Mouse (Mus musculus) hindbrain, embryonic 12.5 days (tissue): ENCODE data around the gene Tsnax. TPM values are rescaled to one million over a fixed set of nuclear protein-coding genes. Genes with fewer than 3 reads are reported as not detected.

Source experiments
- ATAC-seq: fragments of 200-750 bp; cut with Nextera tagmentation; 2 replicates; pipeline ENCODE4 v1.8.0; 2017; ENCODE audit warnings: moderate TSS enrichment; ENCODE audit not compliant: low FRiP score
- H3K27ac ChIP-seq: fragments of 300-500 bp; sonication (generic); 2 replicates; pipeline ENCODE4 v1.5.1; 2016; ENCODE audit warnings: mild to moderate bottlenecking
- H3K27me3 ChIP-seq: fragments of 300-500 bp; sonication (generic); 2 replicates; pipeline ENCODE4 v1.6.1; 2016; ENCODE audit warnings: mild to moderate bottlenecking
- H3K36me3 ChIP-seq: fragments of 300-500 bp; sonication (generic); 2 replicates; pipeline ENCODE4 v1.6.1; 2016; ENCODE audit warnings: mild to moderate bottlenecking
- H3K4me1 ChIP-seq: fragments of 300-500 bp; sonication (generic); 2 replicates; pipeline ENCODE4 v1.6.1; 2016
- H3K4me2 ChIP-seq: fragments of 300-500 bp; sonication (generic); replicated peaks from 2 replicates; pipeline ENCODE4 v1.6.1; 2016; ENCODE audit warnings: mild to moderate bottlenecking
- H3K4me3 ChIP-seq: fragments of 300-500 bp; sonication (generic); 2 replicates; pipeline ENCODE4 v1.5.1; 2016; ENCODE audit warnings: mild to moderate bottlenecking
- H3K9ac ChIP-seq: fragments of 300-500 bp; sonication (generic); 2 replicates; pipeline ENCODE4 v1.6.1; 2016; ENCODE audit warnings: mild to moderate bottlenecking, moderate library complexity
- H3K9me3 ChIP-seq: fragments of 300-500 bp; sonication (generic); replicated peaks from 2 replicates; pipeline ENCODE4 v1.6.1; 2016; ENCODE audit warnings: mild to moderate bottlenecking
- WGBS: fragments of 180-500 bp; shearing (Covaris S2); methylation state at CpG from one replicate; pipeline ENCODE4 v1.1.7; 2016; 5-methylcytosine and 5-hydroxymethylcytosine counted together
- polyA plus RNA-seq: library from polyadenylated mRNA; unstranded; fragments of >200 nt; fragmentation: Nextera tagmentation; extraction: Ambion mirVana; gene quantifications from 2 replicates; pipeline ENCODE4 v1.2.1, GENCODE M21; 2016

Tsnax gene
- polyA plus RNA-seq = 141 and 145 TPM in 2 replicates

GRCm38 (mm10) chr8:125012695-125013627 is at the start of gene Tsnax:
Tsnax (plus strand) TSS chr8:125012997.
- H3K36me3 ChIP-seq = peaks cover 28% of the 10 kb centered on the region
- peak; percentile 99 for ATAC-seq

GRCm38 (mm10) chr8:124963246-124963645 is 49.6 kb upstream of the Tsnax start:
- Histone ChIP-seq H3K36me3 (no peaks in the 10 kb centered on the region), H3K4me2 (no peak overlapping the region), H3K9ac (no peak overlapping the region), H3K27me3 (no peaks in the 10 kb centered on the region), H3K4me3 (no peak overlapping the region), H3K9me3 (no peaks in the 10 kb centered on the region), H3K27ac (no peak overlapping the region), H3K4me1 (0 out of 2 replicates have a peak, but pooled peaks cover 3% of the 10 kb centered on the region)
- ATAC-seq = no peak
- 95% methylated on average over 5 of the region's 5 CpGs for WGBS

More at GRCm38 (mm10) chr8:125012695-125013627, at the start of gene Tsnax:
- peak within 1 kb of the TSS; percentile 98 for H3K4me3 ChIP-seq
- peak within 1 kb of the TSS; percentile 89 for H3K27ac ChIP-seq
- H3K4me2 ChIP-seq = peak within 1 kb of the TSS; percentile 86
- H3K27me3 ChIP-seq = peaks cover 8% of the 10 kb centered on the region; the same call in 1 of the 2 replicates
- H3K9ac ChIP-seq = peak within 1 kb of the TSS; percentile 96
- no peaks in the 10 kb centered on the region for H3K9me3 ChIP-seq
- WGBS = 2% methylated on average over 73 of the region's 84 CpGs
- peaks cover 6% of the 10 kb centered on the region; the same call in 1 of the 2 replicates for H3K4me1 ChIP-seq

- ATAC-seq = no peak
- Histone ChIP-seq H3K27ac (no peak overlapping the region), H3K9ac (no peak overlapping the region), H3K4me1 (0 out of 2 replicates have a peak, but pooled peaks cover 3% of the 10 kb centered on the region), H3K27me3 (no peaks in the 10 kb centered on the region), H3K9me3 (no peaks in the 10 kb centered on the region), H3K4me2 (no peak overlapping the region), H3K4me3 (no peak overlapping the region), H3K36me3 (no peaks in the 10 kb centered on the region)
- WGBS = 95% methylated on average over 8 of the region's 8 CpGs
These were observed 47.8 kb upstream of the Tsnax start for GRCm38 (mm10) chr8:124964966-124965365.

- Histone ChIP-seq H3K4me1 (no peaks in the 10 kb centered on the region), H3K9me3 (no peaks in the 10 kb centered on the region), H3K27ac (no peak overlapping the region), H3K27me3 (no peaks in the 10 kb centered on the region), H3K9ac (no peak overlapping the region), H3K4me3 (no peak overlapping the region), H3K36me3 (no peaks in the 10 kb centered on the region), H3K4me2 (no peak overlapping the region)
- WGBS = 83% methylated on average over 6 of the region's 6 CpGs
- no peak for ATAC-seq
These were observed 42.4 kb upstream of the Tsnax start for GRCm38 (mm10) chr8:124970312-124970933.

- no peak overlapping the region for H3K4me2 ChIP-seq
- no peaks in the 10 kb centered on the region for H3K9me3 ChIP-seq
- H3K27me3 ChIP-seq = no peaks in the 10 kb centered on the region
- 86% methylated on average over 8 of the region's 8 CpGs for WGBS
- no peak overlapping the region for H3K27ac ChIP-seq
- no peaks in the 10 kb centered on the region for H3K4me1 ChIP-seq
- no peak overlapping the region for H3K9ac ChIP-seq
- no peaks in the 10 kb centered on the region for H3K36me3 ChIP-seq
- no peak overlapping the region for H3K4me3 ChIP-seq
- ATAC-seq = no peak
These were observed 39.6 kb upstream of the Tsnax start for GRCm38 (mm10) chr8:124973221-124973620.

GRCm38 (mm10) chr8:124974254-124974653 is 38.5 kb upstream of the Tsnax start:
- Histone ChIP-seq H3K9ac (no peak overlapping the region), H3K27me3 (no peaks in the 10 kb centered on the region), H3K27ac (no peak overlapping the region), H3K36me3 (no peaks in the 10 kb centered on the region), H3K4me2 (no peak overlapping the region), H3K4me3 (no peak overlapping the region), H3K4me1 (no peaks in the 10 kb centered on the region), H3K9me3 (no peaks in the 10 kb centered on the region)
- no peak for ATAC-seq
- WGBS = 83% methylated on average over 4 of the region's 4 CpGs

GRCm38 (mm10) chr8:124976211-124976610 is 36.6 kb upstream of the Tsnax start:
- WGBS = 90% methylated on average over 6 of the region's 6 CpGs
- H3K9ac ChIP-seq = no peak overlapping the region
- H3K4me2 ChIP-seq = no peak overlapping the region
- no peak for ATAC-seq
- no peaks in the 10 kb centered on the region for H3K27me3 ChIP-seq
- H3K27ac ChIP-seq = no peak overlapping the region
- no peaks in the 10 kb centered on the region for H3K36me3 ChIP-seq
- no peaks in the 10 kb centered on the region for H3K4me1 ChIP-seq
- H3K9me3 ChIP-seq = 0 out of 2 replicates have a peak, but pooled peaks cover 6% of the 10 kb centered on the region
- no peak overlapping the region for H3K4me3 ChIP-seq

- Histone ChIP-seq H3K4me2 (no peak overlapping the region), H3K27me3 (no peaks in the 10 kb centered on the region), H3K9me3 (0 out of 2 replicates have a peak, but pooled peaks cover 6% of the 10 kb centered on the region), H3K9ac (no peak overlapping the region), H3K4me1 (no peaks in the 10 kb centered on the region), H3K27ac (no peak overlapping the region), H3K36me3 (no peaks in the 10 kb centered on the region), H3K4me3 (no peak overlapping the region)
- WGBS = 88% methylated on average over 7 of the region's 7 CpGs
- no peak for ATAC-seq
These were observed 34.8 kb upstream of the Tsnax start for GRCm38 (mm10) chr8:124978026-124978425.

GRCm38 (mm10) chr8:124980036-124980435 is 32.8 kb upstream of the Tsnax start:
- 0 out of 2 replicates have a peak, but pooled peaks cover 6% of the 10 kb centered on the region for H3K9me3 ChIP-seq
- no peak overlapping the region for H3K4me3 ChIP-seq
- H3K9ac ChIP-seq = no peak overlapping the region
- no peaks in the 10 kb centered on the region for H3K36me3 ChIP-seq
- WGBS = 91% methylated on average over 3 of the region's 3 CpGs
- H3K4me1 ChIP-seq = no peaks in the 10 kb centered on the region
- H3K27ac ChIP-seq = no peak overlapping the region
- H3K4me2 ChIP-seq = no peak overlapping the region
- ATAC-seq = no peak
- 0 out of 2 replicates have a peak, but pooled peaks cover 2% of the 10 kb centered on the region for H3K27me3 ChIP-seq

GRCm38 (mm10) chr8:124980828-124981227 is 32.0 kb upstream of the Tsnax start:
- Histone ChIP-seq H3K4me1 (no peaks in the 10 kb centered on the region), H3K27ac (no peak overlapping the region), H3K36me3 (no peaks in the 10 kb centered on the region), H3K27me3 (0 out of 2 replicates have a peak, but pooled peaks cover 3% of the 10 kb centered on the region), H3K4me2 (no peak overlapping the region), H3K9ac (no peak overlapping the region), H3K4me3 (no peak overlapping the region), H3K9me3 (0 out of 2 replicates have a peak, but pooled peaks cover 6% of the 10 kb centered on the region)
- 81% methylated on average over 8 of the region's 8 CpGs for WGBS
- no peak for ATAC-seq

- H3K27me3 ChIP-seq = peaks cover 5% of the 10 kb centered on the region
- no peak overlapping the region for H3K9ac ChIP-seq
- H3K9me3 ChIP-seq = no peaks in the 10 kb centered on the region
- no peaks in the 10 kb centered on the region for H3K36me3 ChIP-seq
- 23% methylated on average over 17 of the region's 17 CpGs for WGBS
- no peak overlapping the region for H3K27ac ChIP-seq
- peak overlapping the region; percentile 11; the same call in 1 of the 2 replicates for H3K4me2 ChIP-seq
- H3K4me1 ChIP-seq = no peaks in the 10 kb centered on the region
- no peak for ATAC-seq
- H3K4me3 ChIP-seq = no peak overlapping the region
These were observed 21.7 kb upstream of the Tsnax start for GRCm38 (mm10) chr8:124990923-124991667.

GRCm38 (mm10) chr8:124991668-124991926 is 21.2 kb upstream of the Tsnax start:
- Histone ChIP-seq H3K4me2 (no peak overlapping the region), H3K4me3 (no peak overlapping the region), H3K27ac (no peak overlapping the region), H3K9ac (no peak overlapping the region), H3K27me3 (no peaks in the 10 kb centered on the region), H3K36me3 (no peaks in the 10 kb centered on the region), H3K9me3 (no peaks in the 10 kb centered on the region), H3K4me1 (no peaks in the 10 kb centered on the region)
- ATAC-seq = no peak
- 29% methylated on average over 6 of the region's 6 CpGs for WGBS
